Mouse (Mus musculus): ENCODE results near the gene Lipc. TPM values are rescaled to one million over a fixed set of nuclear protein-coding genes. Genes with fewer than 3 reads are reported as not detected.

Gene Lipc
- polyA plus RNA-seq, 1 experiment from 2014 or later: not detected

GRCm38 (mm10) chr9:70979171-70979570 is 27.1 kb upstream of the Lipc start:
- no peak overlapping the region for H3K27ac ChIP-seq (ENCODE audit: low read depth, low read length)
- H3K4me1 ChIP-seq (replicated peaks; ENCODE audit: control insufficient read depth, insufficient read depth, low read length): no peaks in the 10 kb centered on the region
- no peak overlapping the region for H3K9ac ChIP-seq (ENCODE audit: low read length)
- no peaks in the 10 kb centered on the region; the same call in 1 of the 2 replicates for H3K9me3 ChIP-seq (ENCODE audit: control insufficient read depth, low read length)
- H3K27me3 ChIP-seq (ENCODE audit: control insufficient read depth, insufficient read depth, low read length): no peaks in the 10 kb centered on the region
- ATAC-seq (replicated peaks; ENCODE audit: low FRiP score) (no peak), DNase-seq (ENCODE audit: low spot score) (no peak)
- no peak overlapping the region for H3K4me2 ChIP-seq (ENCODE audit: low read depth, low read length, severe bottlenecking)
- H3K4me3 ChIP-seq (ENCODE audit: low read depth, low read length): no peak overlapping the region
- WGBS: 91% methylated on average over 5 of the region's 5 CpGs
- H3K36me3 ChIP-seq (ENCODE audit: control insufficient read depth, insufficient read depth, low read length): no peaks in the 10 kb centered on the region

- H3K27ac ChIP-seq (ENCODE audit: low read depth, low read length): no peak overlapping the region
- DNase-seq (ENCODE audit: low spot score) (no peak), ATAC-seq (replicated peaks; ENCODE audit: low FRiP score) (no peak)
- no peak overlapping the region for H3K4me2 ChIP-seq (ENCODE audit: low read depth, low read length, severe bottlenecking)
- no peak overlapping the region for H3K9ac ChIP-seq (ENCODE audit: low read length)
- H3K36me3 ChIP-seq (ENCODE audit: control insufficient read depth, insufficient read depth, low read length): no peaks in the 10 kb centered on the region
- H3K4me1 ChIP-seq (replicated peaks; ENCODE audit: control insufficient read depth, insufficient read depth, low read length): no peaks in the 10 kb centered on the region
- no peaks in the 10 kb centered on the region; the same call in 1 of the 2 replicates for H3K9me3 ChIP-seq (ENCODE audit: control insufficient read depth, low read length)
- H3K27me3 ChIP-seq (ENCODE audit: control insufficient read depth, insufficient read depth, low read length): no peaks in the 10 kb centered on the region
- WGBS: 64% methylated on average over 1 of the region's 1 CpGs
- no peak overlapping the region for H3K4me3 ChIP-seq (ENCODE audit: low read depth, low read length)
Measured at GRCm38 (mm10) chr9:70977392-70977791, 25.4 kb upstream of the Lipc start.

- Histone ChIP-seq H3K9me3 (ENCODE audit: control insufficient read depth, low read length) (no peaks in the 10 kb centered on the region; the same call in 1 of the 2 replicates), H3K27ac (ENCODE audit: low read depth, low read length) (no peak overlapping the region), H3K4me2 (ENCODE audit: low read depth, low read length, severe bottlenecking) (no peak overlapping the region), H3K4me1 (replicated peaks; ENCODE audit: control insufficient read depth, insufficient read depth, low read length) (no peaks in the 10 kb centered on the region), H3K36me3 (ENCODE audit: control insufficient read depth, insufficient read depth, low read length) (no peaks in the 10 kb centered on the region), H3K9ac (ENCODE audit: low read length) (no peak overlapping the region), H3K27me3 (ENCODE audit: control insufficient read depth, insufficient read depth, low read length) (no peaks in the 10 kb centered on the region), H3K4me3 (ENCODE audit: low read depth, low read length) (no peak overlapping the region)
- no peak for DNase-seq (ENCODE audit: low spot score)
- no peak for ATAC-seq (replicated peaks; ENCODE audit: low FRiP score)
- 94% methylated on average over 2 of the region's 2 CpGs for WGBS
Measured at GRCm38 (mm10) chr9:70975921-70976320, 23.9 kb upstream of the Lipc start.

GRCm38 (mm10) chr9:70973286-70973685 is 21.3 kb upstream of the Lipc start:
- ATAC-seq (replicated peaks; ENCODE audit: low FRiP score) (no peak), DNase-seq (ENCODE audit: low spot score) (no peak)
- Histone ChIP-seq H3K4me1 (replicated peaks; ENCODE audit: control insufficient read depth, insufficient read depth, low read length) (no peaks in the 10 kb centered on the region), H3K36me3 (ENCODE audit: control insufficient read depth, insufficient read depth, low read length) (no peaks in the 10 kb centered on the region), H3K27ac (ENCODE audit: low read depth, low read length) (no peak overlapping the region), H3K4me3 (ENCODE audit: low read depth, low read length) (no peak overlapping the region), H3K9me3 (ENCODE audit: control insufficient read depth, low read length) (no peaks in the 10 kb centered on the region), H3K27me3 (ENCODE audit: control insufficient read depth, insufficient read depth, low read length) (no peaks in the 10 kb centered on the region), H3K9ac (ENCODE audit: low read length) (no peak overlapping the region), H3K4me2 (ENCODE audit: low read depth, low read length, severe bottlenecking) (no peak overlapping the region)

- Histone ChIP-seq H3K4me1 (replicated peaks; ENCODE audit: control insufficient read depth, insufficient read depth, low read length) (no peaks in the 10 kb centered on the region), H3K27me3 (ENCODE audit: control insufficient read depth, insufficient read depth, low read length) (no peaks in the 10 kb centered on the region), H3K4me2 (ENCODE audit: low read depth, low read length, severe bottlenecking) (no peak overlapping the region), H3K36me3 (ENCODE audit: control insufficient read depth, insufficient read depth, low read length) (no peaks in the 10 kb centered on the region), H3K9ac (ENCODE audit: low read length) (no peak overlapping the region), H3K27ac (ENCODE audit: low read depth, low read length) (no peak overlapping the region), H3K4me3 (ENCODE audit: low read depth, low read length) (no peak overlapping the region), H3K9me3 (ENCODE audit: control insufficient read depth, low read length) (no peaks in the 10 kb centered on the region)
- DNase-seq (ENCODE audit: low spot score) (no peak), ATAC-seq (replicated peaks; ENCODE audit: low FRiP score) (no peak)
- 81% methylated on average over 3 of the region's 3 CpGs for WGBS
Measured at GRCm38 (mm10) chr9:70969244-70969643, 17.2 kb upstream of the Lipc start.

GRCm38 (mm10) chr9:70965999-70966994 is 14.3 kb upstream of the Lipc start:
- Histone ChIP-seq H3K27ac (ENCODE audit: low read depth, low read length) (no peak overlapping the region), H3K4me1 (replicated peaks; ENCODE audit: control insufficient read depth, insufficient read depth, low read length) (no peaks in the 10 kb centered on the region), H3K9ac (ENCODE audit: low read length) (no peak overlapping the region), H3K36me3 (ENCODE audit: control insufficient read depth, insufficient read depth, low read length) (no peaks in the 10 kb centered on the region), H3K27me3 (ENCODE audit: control insufficient read depth, insufficient read depth, low read length) (no peaks in the 10 kb centered on the region), H3K4me2 (ENCODE audit: low read depth, low read length, severe bottlenecking) (no peak overlapping the region), H3K4me3 (ENCODE audit: low read depth, low read length) (no peak overlapping the region), H3K9me3 (ENCODE audit: control insufficient read depth, low read length) (no peaks in the 10 kb centered on the region)
- ATAC-seq (replicated peaks; ENCODE audit: low FRiP score) (no peak), DNase-seq (ENCODE audit: low spot score) (no peak)
- 86% methylated on average over 17 of the region's 17 CpGs for WGBS

- H3K27me3 ChIP-seq (ENCODE audit: control insufficient read depth, insufficient read depth, low read length): no peaks in the 10 kb centered on the region
- no peaks in the 10 kb centered on the region for H3K36me3 ChIP-seq (ENCODE audit: control insufficient read depth, insufficient read depth, low read length)
- H3K27ac ChIP-seq (ENCODE audit: low read depth, low read length): no peak overlapping the region
- no peak for ATAC-seq (replicated peaks; ENCODE audit: low FRiP score)
- no peak overlapping the region for H3K4me3 ChIP-seq (ENCODE audit: low read depth, low read length)
- no peak overlapping the region for H3K9ac ChIP-seq (ENCODE audit: low read length)
- H3K4me1 ChIP-seq (replicated peaks; ENCODE audit: control insufficient read depth, insufficient read depth, low read length): no peaks in the 10 kb centered on the region
- H3K9me3 ChIP-seq (ENCODE audit: control insufficient read depth, low read length): no peaks in the 10 kb centered on the region
- no peak for DNase-seq (ENCODE audit: low spot score)
- H3K4me2 ChIP-seq (ENCODE audit: low read depth, low read length, severe bottlenecking): no peak overlapping the region
- 94% methylated on average over 2 of the region's 2 CpGs for WGBS
Measured at GRCm38 (mm10) chr9:70965422-70965821, 13.4 kb upstream of the Lipc start.

- H3K27ac ChIP-seq (ENCODE audit: low read depth, low read length): no peak overlapping the region
- no peaks in the 10 kb centered on the region for H3K4me1 ChIP-seq (replicated peaks; ENCODE audit: control insufficient read depth, insufficient read depth, low read length)
- H3K4me3 ChIP-seq (ENCODE audit: low read depth, low read length): no peak overlapping the region
- DNase-seq (ENCODE audit: low spot score) (no peak), ATAC-seq (replicated peaks; ENCODE audit: low FRiP score) (no peak)
- H3K9me3 ChIP-seq (ENCODE audit: control insufficient read depth, low read length): no peaks in the 10 kb centered on the region
- no peak overlapping the region for H3K9ac ChIP-seq (ENCODE audit: low read length)
- H3K27me3 ChIP-seq (ENCODE audit: control insufficient read depth, insufficient read depth, low read length): no peaks in the 10 kb centered on the region
- no peak overlapping the region for H3K4me2 ChIP-seq (ENCODE audit: low read depth, low read length, severe bottlenecking)
- 94% methylated on average over 4 of the region's 4 CpGs for WGBS
- no peaks in the 10 kb centered on the region for H3K36me3 ChIP-seq (ENCODE audit: control insufficient read depth, insufficient read depth, low read length)
Measured at GRCm38 (mm10) chr9:70965011-70965410, 13.0 kb upstream of the Lipc start.

- Histone ChIP-seq H3K4me3 (ENCODE audit: low read depth, low read length) (no peak overlapping the region), H3K9ac (ENCODE audit: low read length) (no peak overlapping the region), H3K9me3 (ENCODE audit: control insufficient read depth, low read length) (no peaks in the 10 kb centered on the region), H3K27ac (ENCODE audit: low read depth, low read length) (no peak overlapping the region), H3K4me1 (replicated peaks; ENCODE audit: control insufficient read depth, insufficient read depth, low read length) (no peaks in the 10 kb centered on the region), H3K27me3 (ENCODE audit: control insufficient read depth, insufficient read depth, low read length) (no peaks in the 10 kb centered on the region), H3K4me2 (ENCODE audit: low read depth, low read length, severe bottlenecking) (no peak overlapping the region), H3K36me3 (ENCODE audit: control insufficient read depth, insufficient read depth, low read length) (no peaks in the 10 kb centered on the region)
- WGBS: 77% methylated on average over 7 of the region's 7 CpGs
- no peak for DNase-seq (ENCODE audit: low spot score)
- ATAC-seq (replicated peaks; ENCODE audit: low FRiP score): no peak
Measured at GRCm38 (mm10) chr9:70963461-70963891, 11.4 kb upstream of the Lipc start.
